Mouse (Mus musculus) midbrain, embryonic 14.5 days (tissue): ENCODE measurements around the gene Pla2g4c. TPM values are rescaled to one million over a fixed set of nuclear protein-coding genes. Genes with fewer than 3 reads are reported as not detected.

Source experiments
- ATAC-seq: fragments of 200-750 bp; cut with Nextera tagmentation; 2 replicates; pipeline ENCODE4 v1.8.0; 2017; ENCODE audit warnings: moderate number of reproducible peaks, moderate library complexity; ENCODE audit not compliant: low FRiP score, low TSS enrichment
- DNase-seq: peaks from one replicate; pipeline ENCODE4 v3.0.0-alpha.2; 2015
- H3K27ac ChIP-seq: fragments of 300-500 bp; sonication (generic); replicated peaks from 2 replicates; pipeline ENCODE4 v1.5.1; 2014; ENCODE audit warnings: mild to moderate bottlenecking, low read depth, low read length, moderate library complexity
- H3K27me3 ChIP-seq: fragments of 300-500 bp; sonication (generic); 2 replicates; pipeline ENCODE4 v1.6.1; 2014; ENCODE audit warnings: low read length, control low read depth, mixed read lengths; ENCODE audit not compliant: control insufficient read depth, insufficient read depth
- H3K36me3 ChIP-seq: fragments of 300-500 bp; sonication (generic); 2 replicates; pipeline ENCODE4 v1.6.1; 2014; ENCODE audit warnings: low read length, control low read depth; ENCODE audit not compliant: control insufficient read depth, insufficient read depth
- H3K4me1 ChIP-seq: fragments of 300-500 bp; sonication (generic); 2 replicates; pipeline ENCODE4 v1.6.1; 2014; ENCODE audit warnings: mild to moderate bottlenecking, antibody characterized with exemption, low read length, control low read depth; ENCODE audit not compliant: control insufficient read depth, insufficient read depth
- H3K4me2 ChIP-seq: fragments of 300-500 bp; sonication (generic); 2 replicates; pipeline ENCODE4 v1.6.1; 2014; ENCODE audit warnings: mild to moderate bottlenecking, low read length, moderate library complexity
- H3K4me3 ChIP-seq: fragments of 300-500 bp; sonication (generic); replicated peaks from 2 replicates; pipeline ENCODE4 v1.5.1; 2014; ENCODE audit warnings: low read depth, low read length
- H3K9ac ChIP-seq: fragments of 300-500 bp; sonication (generic); replicated peaks from 2 replicates; pipeline ENCODE4 v1.6.1; 2014; ENCODE audit warnings: mild to moderate bottlenecking, low read length, moderate library complexity
- H3K9me3 ChIP-seq: fragments of 300-500 bp; sonication (generic); 2 replicates; pipeline ENCODE4 v1.6.1; 2016; ENCODE audit warnings: low read length, control low read depth, mixed read lengths; ENCODE audit not compliant: control insufficient read depth
- WGBS: fragments of 180-500 bp; shearing (Covaris S2); extraction: QIAGEN DNeasy Blood & Tissue Kit; methylation state at CpG from one replicate; pipeline ENCODE4 v1.1.7; 2014; 5-methylcytosine and 5-hydroxymethylcytosine counted together
- polyA plus RNA-seq: library from polyadenylated mRNA; unstranded; fragments of >200 nt; fragmentation: Nextera tagmentation; extraction: Ambion mirVana; gene quantifications from 2 replicates; pipeline ENCODE4 v1.2.1, GENCODE M21; 2014

Pla2g4c gene
- polyA plus RNA-seq, 1 experiment from 2014 or later: 1.5 TPM

DNA sequence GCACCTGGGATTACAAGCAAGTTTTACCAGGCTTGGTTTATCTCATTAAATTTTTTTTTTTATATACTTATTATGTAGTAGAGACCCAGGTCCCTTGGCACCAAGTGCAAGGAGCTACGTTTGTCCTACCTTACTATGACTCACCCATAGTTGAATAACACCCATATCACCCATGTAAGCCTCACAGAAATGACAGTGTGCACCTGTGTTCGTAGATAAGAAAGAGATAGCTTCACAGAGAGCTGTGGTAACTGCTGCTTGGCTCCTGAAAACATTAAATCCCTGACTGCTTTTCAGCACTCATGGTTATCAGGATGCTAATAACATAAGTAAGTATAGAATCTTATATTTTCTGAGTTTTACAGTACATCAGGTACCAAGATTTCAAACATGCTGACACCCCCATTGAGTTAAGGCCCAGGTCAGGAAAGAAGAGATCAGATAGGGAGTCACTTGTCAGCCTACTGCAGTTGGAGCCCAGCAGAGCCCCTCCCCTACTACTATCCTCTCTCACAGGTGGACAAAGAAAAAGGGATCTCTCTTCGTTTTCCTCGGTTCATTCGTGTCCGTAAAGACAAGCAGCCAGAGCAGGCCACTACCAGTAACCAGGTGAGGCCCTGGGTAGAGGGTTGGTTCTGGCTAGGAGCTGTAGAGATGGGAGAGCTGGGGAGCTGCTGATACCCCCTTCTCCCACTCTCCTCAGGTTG lies 13.8 kb upstream of the Pla2g4c start:
- H3K36me3 ChIP-seq: peaks cover 68% of the 10 kb centered on the region

DNA sequence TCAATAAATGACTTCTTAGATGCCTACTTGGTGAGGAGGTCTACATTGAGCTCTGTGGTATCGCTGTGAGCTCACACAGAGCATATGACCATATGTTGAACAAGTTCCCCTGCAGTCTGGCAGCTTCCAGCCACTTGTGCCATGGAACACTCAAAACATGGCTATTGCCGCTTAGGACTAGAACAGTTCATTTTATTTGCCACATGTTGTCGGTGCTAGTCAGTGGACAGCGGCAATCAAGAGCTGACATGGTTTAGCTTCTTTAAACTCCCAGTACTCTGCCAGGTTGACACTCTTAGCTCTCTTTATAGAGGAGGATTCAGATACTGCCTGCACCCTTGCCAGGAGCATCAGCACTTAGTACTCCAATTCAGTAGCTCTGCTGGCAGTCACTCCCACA lies 13.1 kb upstream of the Pla2g4c start:
- DNase-seq (no peak), ATAC-seq (no peak)
- Histone ChIP-seq H3K9ac (no peak overlapping the region), H3K36me3 (peaks cover 61% of the 10 kb centered on the region), H3K4me2 (no peak overlapping the region), H3K4me1 (no peaks in the 10 kb centered on the region), H3K9me3 (no peaks in the 10 kb centered on the region), H3K4me3 (no peak overlapping the region), H3K27me3 (no peaks in the 10 kb centered on the region), H3K27ac (no peak overlapping the region)
- 96% methylated on average over 4 of the region's 4 CpGs for WGBS

More for the DNA sequence above, 13.8 kb upstream of the Pla2g4c start:
- Histone ChIP-seq H3K4me3 (no peak overlapping the region), H3K9ac (no peak overlapping the region), H3K27me3 (no peaks in the 10 kb centered on the region), H3K9me3 (no peaks in the 10 kb centered on the region), H3K4me2 (no peak overlapping the region), H3K4me1 (no peaks in the 10 kb centered on the region), H3K27ac (no peak overlapping the region)
- 94% methylated on average over 6 of the region's 6 CpGs for WGBS
- ATAC-seq: no peak
- no peak for DNase-seq

GRCm38 (mm10) chr7:13314095-13314597 lies 10.3 kb upstream of the Pla2g4c start:
- peaks cover 35% of the 10 kb centered on the region for H3K36me3 ChIP-seq
- H3K4me2 ChIP-seq: no peak overlapping the region
- DNase-seq (no peak), ATAC-seq (no peak)
- H3K4me1 ChIP-seq: no peaks in the 10 kb centered on the region
- 95% methylated on average over 5 of the region's 5 CpGs for WGBS
- no peak overlapping the region for H3K4me3 ChIP-seq
- H3K27me3 ChIP-seq: no peaks in the 10 kb centered on the region
- H3K27ac ChIP-seq: no peak overlapping the region
- no peak overlapping the region for H3K9ac ChIP-seq
- no peaks in the 10 kb centered on the region for H3K9me3 ChIP-seq

GRCm38 (mm10) chr7:13321424-13321823 lies 3.0 kb upstream of the Pla2g4c start:
- no peak for ATAC-seq
- no peak overlapping the region for H3K4me3 ChIP-seq
- no peaks in the 10 kb centered on the region for H3K4me1 ChIP-seq
- no peak overlapping the region for H3K9ac ChIP-seq
- H3K9me3 ChIP-seq: no peaks in the 10 kb centered on the region
- no peak overlapping the region for H3K27ac ChIP-seq
- no peaks in the 10 kb centered on the region for H3K36me3 ChIP-seq
- H3K4me2 ChIP-seq: no peak overlapping the region
- no peak for DNase-seq
- 93% methylated on average over 3 of the region's 3 CpGs for WGBS
- no peaks in the 10 kb centered on the region for H3K27me3 ChIP-seq

GRCm38 (mm10) chr7:13330575-13330974 lies 6.1 kb downstream of the Pla2g4c start:
- Histone ChIP-seq H3K4me3 (no peak overlapping the region), H3K4me1 (no peaks in the 10 kb centered on the region), H3K9ac (no peak overlapping the region), H3K36me3 (peaks cover 4% of the 10 kb centered on the region; the same call in 1 of the 2 replicates), H3K9me3 (no peaks in the 10 kb centered on the region), H3K27ac (no peak overlapping the region), H3K4me2 (no peak overlapping the region), H3K27me3 (no peaks in the 10 kb centered on the region)
- no peak for DNase-seq
- 96% methylated on average over 2 of the region's 2 CpGs for WGBS
- ATAC-seq: no peak

GRCm38 (mm10) chr7:13355943-13356342 lies 31.5 kb downstream of the Pla2g4c start:
- ATAC-seq: no peak
- Histone ChIP-seq H3K9me3 (peaks cover 7% of the 10 kb centered on the region; the same call in 1 of the 2 replicates), H3K27me3 (no peaks in the 10 kb centered on the region), H3K9ac (no peak overlapping the region), H3K4me3 (no peak overlapping the region), H3K36me3 (peaks cover 22% of the 10 kb centered on the region), H3K4me2 (no peak overlapping the region), H3K4me1 (no peaks in the 10 kb centered on the region), H3K27ac (no peak overlapping the region)
- DNase-seq: no peak

GRCm38 (mm10) chr7:13380588-13380987 lies 56.1 kb downstream of the Pla2g4c start:
- Histone ChIP-seq H3K27ac (no peak overlapping the region), H3K4me3 (no peak overlapping the region), H3K4me1 (no peaks in the 10 kb centered on the region), H3K27me3 (no peaks in the 10 kb centered on the region), H3K36me3 (no peaks in the 10 kb centered on the region), H3K4me2 (no peak overlapping the region), H3K9ac (no peak overlapping the region), H3K9me3 (no peaks in the 10 kb centered on the region)
- ATAC-seq (no peak), DNase-seq (no peak)
- WGBS: 78% methylated on average over 2 of the region's 2 CpGs

GRCm38 (mm10) chr7:13397832-13398231 lies 73.4 kb downstream of the Pla2g4c start, which contains the start of gene Cabp5:
Gene Cabp5, plus strand, starts transcription at chr7:13398132.
- no peaks in the 10 kb centered on the region for H3K36me3 ChIP-seq
- H3K27me3 ChIP-seq: no peaks in the 10 kb centered on the region
- ATAC-seq (no peak), DNase-seq (no peak)
- H3K4me3 ChIP-seq: no peak within 1 kb of the TSS
- 81% methylated on average over 1 of the region's 1 CpGs for WGBS
- H3K9me3 ChIP-seq: no peaks in the 10 kb centered on the region
- no peak within 1 kb of the TSS for H3K4me2 ChIP-seq
- H3K27ac ChIP-seq: no peak within 1 kb of the TSS
- no peaks in the 10 kb centered on the region for H3K4me1 ChIP-seq
- no peak within 1 kb of the TSS for H3K9ac ChIP-seq
